8 mouse cellular contexts compared by ENCODE assay signal in the genomic region with DNA sequence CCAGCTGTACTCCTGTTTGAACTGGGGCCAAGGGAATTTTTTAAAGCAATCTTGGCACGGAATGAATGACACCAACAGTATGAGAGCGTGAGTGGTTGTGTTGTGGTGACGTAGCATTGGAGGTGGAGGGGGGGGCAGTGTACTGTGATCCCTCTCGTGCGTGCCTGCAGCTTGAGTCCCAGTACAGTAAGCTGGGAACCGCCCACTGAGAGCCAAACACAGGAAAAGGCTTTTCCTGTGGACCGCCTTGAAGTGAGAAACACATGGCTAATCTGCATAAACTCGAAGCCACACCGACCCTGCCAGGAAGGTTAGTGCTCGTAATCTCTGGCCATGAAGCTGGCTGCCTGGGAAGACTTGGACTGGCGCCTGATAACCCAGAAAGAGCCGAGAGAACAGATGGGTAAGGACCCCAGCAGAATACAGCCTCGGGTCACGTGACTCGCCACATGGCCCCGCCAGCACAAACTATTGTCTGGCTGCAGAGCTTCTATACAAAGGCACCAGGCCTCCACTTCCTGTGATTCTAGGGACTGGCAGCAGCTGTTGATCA. TPM values are rescaled to one million over a fixed set of nuclear protein-coding genes. Genes with fewer than 3 reads are reported as not detected.
DNase-seq lines count a peak whose midpoint lies in the region; ATAC-seq and TF ChIP-seq lines count a peak whose summit lies in the region.

No protein-coding gene starts in this region.

- no peak for TF ChIP-seq CTCF in bone marrow macrophage, adult 2 months (IDR thresholded peaks at IDR 0.05; ENCODE audit: low read depth, low read length)
- no peak for TF ChIP-seq CTCF in embryonic fibroblast, embryonic 13.5 days (IDR thresholded peaks at IDR 0.05; ENCODE audit: borderline replicate concordance, insufficient read depth, low read length)
- no peak for TF ChIP-seq CTCF in midbrain, postnatal 0 days (IDR thresholded peaks at IDR 0.05)

- H3K4me2 ChIP-seq in kidney, embryonic 15.5 days = peak overlapping the region; percentile 52
- H3K4me2 ChIP-seq in limb, embryonic 15.5 days = peak overlapping the region; percentile 43
- peak overlapping the region; percentile 42 for H3K4me2 ChIP-seq in midbrain, postnatal 0 days (ENCODE audit: low read depth, low read length, poor library complexity, severe bottlenecking)

- H3K36me3 ChIP-seq in heart, embryonic 10.5 days = peaks cover 4% of the 10 kb centered on the region; the same call in 1 of the 2 replicates
- peaks cover 15% of the 10 kb centered on the region; the same call in 1 of the 2 replicates for H3K36me3 ChIP-seq in kidney, embryonic 15.5 days
- 0 out of 2 replicates have a peak, but pooled peaks cover 3% of the 10 kb centered on the region for H3K36me3 ChIP-seq in limb, embryonic 15.5 days
- H3K36me3 ChIP-seq in midbrain, postnatal 0 days (ENCODE audit: insufficient read depth, low read length) = no peaks in the 10 kb centered on the region

- no peak for TF ChIP-seq POLR2A in bone marrow macrophage, adult 2 months (IDR thresholded peaks at IDR 0.05; ENCODE audit: borderline replicate concordance, low read depth, low read length)
- TF ChIP-seq POLR2A in embryonic fibroblast, embryonic 13.5 days (IDR thresholded peaks at IDR 0.05; ENCODE audit: low read depth, low read length) = no peak

- H3K27ac ChIP-seq in bone marrow macrophage, adult 2 months (ENCODE audit: insufficient read depth, low read depth, low read length) = peak overlapping the region; percentile 89
- peak overlapping the region; percentile 3; the same call in 1 of the 2 replicates for H3K27ac ChIP-seq in embryonic fibroblast, embryonic 13.5 days (ENCODE audit: insufficient read depth, low read length)
- peak overlapping the region; percentile 81 for H3K27ac ChIP-seq in heart, embryonic 10.5 days
- H3K27ac ChIP-seq in kidney, embryonic 15.5 days = peak overlapping the region; percentile 90
- H3K27ac ChIP-seq in limb, embryonic 15.5 days = peak overlapping the region; percentile 83
- peak overlapping the region; percentile 60 for H3K27ac ChIP-seq in midbrain, postnatal 0 days (ENCODE audit: low read depth, low read length)

- H3K4me3 ChIP-seq in bone marrow macrophage, adult 2 months (ENCODE audit: insufficient read depth, low read length) = peak overlapping the region; percentile 38
- no peak overlapping the region; the same call in 1 of the 2 replicates for H3K4me3 ChIP-seq in embryonic fibroblast, embryonic 13.5 days (ENCODE audit: insufficient read depth, low read length)
- peak overlapping the region; percentile 47 for H3K4me3 ChIP-seq in heart, embryonic 10.5 days
- peak overlapping the region; percentile 17 for H3K4me3 ChIP-seq in kidney, embryonic 15.5 days (replicated peaks)
- H3K4me3 ChIP-seq in limb, embryonic 15.5 days = peak overlapping the region; percentile 20
- H3K4me3 ChIP-seq in midbrain, postnatal 0 days (ENCODE audit: low read depth, low read length) = peak overlapping the region; percentile 1; the same call in 1 of the 2 replicates

- no peaks in the 10 kb centered on the region for H3K9me3 ChIP-seq in heart, embryonic 10.5 days
- H3K9me3 ChIP-seq in kidney, embryonic 15.5 days (replicated peaks) = no peaks in the 10 kb centered on the region
- no peaks in the 10 kb centered on the region for H3K9me3 ChIP-seq in limb, embryonic 15.5 days
- no peaks in the 10 kb centered on the region for H3K9me3 ChIP-seq in midbrain, postnatal 0 days (ENCODE audit: low read length)

- peak; percentile 94 for ATAC-seq in kidney, embryonic 15.5 days (replicated peaks; ENCODE audit: low FRiP score)
- ATAC-seq in limb, embryonic 15.5 days (ENCODE audit: insufficient number of reproducible peaks, low FRiP score, low TSS enrichment, low read depth) = peak; percentile 94
- peak; percentile 88 for ATAC-seq in midbrain, postnatal 0 days (ENCODE audit: low FRiP score)

- peak; percentile 61 for DNase-seq in B cell, adult 2 months
- DNase-seq in heart, embryonic 10.5 days (ENCODE audit: low spot score) = peak; percentile 96
- peak; percentile 96 for DNase-seq in midbrain, postnatal 0 days (ENCODE audit: low spot score)
- peak; percentile 62 to 76 for DNase-seq in spleen, postnatal 4 days (ENCODE audit: low spot score in 2 of 2)

- peaks cover 53% of the 10 kb centered on the region for H3K4me1 ChIP-seq in bone marrow macrophage, adult 2 months (ENCODE audit: control insufficient read depth, insufficient read depth, low read length)
- peaks cover 14% of the 10 kb centered on the region for H3K4me1 ChIP-seq in embryonic fibroblast, embryonic 13.5 days (ENCODE audit: control insufficient read depth, insufficient read depth, low read length)
- H3K4me1 ChIP-seq in heart, embryonic 10.5 days = peaks cover 88% of the 10 kb centered on the region
- peaks cover 86% of the 10 kb centered on the region for H3K4me1 ChIP-seq in kidney, embryonic 15.5 days
- H3K4me1 ChIP-seq in limb, embryonic 15.5 days = peaks cover 62% of the 10 kb centered on the region
- H3K4me1 ChIP-seq in midbrain, postnatal 0 days (ENCODE audit: insufficient read depth, low read length) = peaks cover 24% of the 10 kb centered on the region; the same call in 1 of the 2 replicates

- no peaks in the 10 kb centered on the region for H3K27me3 ChIP-seq in heart, embryonic 10.5 days (ENCODE audit: insufficient read depth, poor library complexity, severe bottlenecking)
- no peaks in the 10 kb centered on the region for H3K27me3 ChIP-seq in kidney, embryonic 15.5 days
- H3K27me3 ChIP-seq in limb, embryonic 15.5 days = no peaks in the 10 kb centered on the region
- no peaks in the 10 kb centered on the region for H3K27me3 ChIP-seq in midbrain, postnatal 0 days (ENCODE audit: insufficient read depth, low read length)

- H3K9ac ChIP-seq in kidney, embryonic 15.5 days = peak overlapping the region; percentile 21
- no peak overlapping the region for H3K9ac ChIP-seq in limb, embryonic 15.5 days
- 0 out of 2 replicates have a peak overlapping the region, but pooled peaks have one; percentile 2 for H3K9ac ChIP-seq in midbrain, postnatal 0 days (replicated peaks; ENCODE audit: low read length, poor library complexity, severe bottlenecking)

- WGBS in heart, embryonic 10.5 days = 5% methylated on average over 16 of the region's 16 CpGs
- WGBS in kidney, embryonic 15.5 days = under 1% methylated on average over 16 of the region's 16 CpGs
- 2% methylated on average over 16 of the region's 16 CpGs for WGBS in limb, embryonic 15.5 days
- WGBS in midbrain, postnatal 0 days = 2% methylated on average over 16 of the region's 16 CpGs

RNA-seq across cellular contexts. Expression of a gene that starts 27.0 kb away (rescaled TPM):
- polyA plus RNA-seq in bone marrow macrophage, adult 2 months (2012; ENCODE audit: insufficient read depth, insufficient read length, missing spikeins) = 58.7 and 61.1 TPM in 2 replicates
- polyA plus RNA-seq in embryonic fibroblast, embryonic 13.5 days (2011; ENCODE audit: insufficient read length, low read depth, missing spikeins) = 43.9 and 52.1 TPM in 2 replicates
- 23.8 and 31.5 TPM in 2 replicates for polyA plus RNA-seq in heart, embryonic 10.5 days (2016; fragmentation: Nextera tagmentation; extraction: Ambion mirVana)
- polyA plus RNA-seq in kidney, embryonic 15.5 days (2015; fragmentation: Nextera tagmentation; extraction: Ambion mirVana) = 33.5 and 36.1 TPM in 2 replicates
- polyA plus RNA-seq in limb, embryonic 15.5 days (2015; fragmentation: Nextera tagmentation; extraction: Ambion mirVana) = 21.7 and 24.2 TPM in 2 replicates
- total RNA-seq in midbrain, postnatal 0 days (2014; rRNA removed) = 59.1 and 66.2 TPM in 2 replicates
- 16.7 and 19.5 TPM in 2 replicates for polyA plus RNA-seq in midbrain, postnatal 0 days (2015; fragmentation: Nextera tagmentation; extraction: Ambion mirVana)

RNA-seq across cellular contexts. Expression of a gene that starts 57.2 kb away (rescaled TPM):
- 15.5 and 16.6 TPM in 2 replicates for polyA plus RNA-seq in bone marrow macrophage, adult 2 months (2012; ENCODE audit: insufficient read depth, insufficient read length, missing spikeins)
- 6.9 and 10.4 TPM in 2 replicates for polyA plus RNA-seq in embryonic fibroblast, embryonic 13.5 days (2011; ENCODE audit: insufficient read length, low read depth, missing spikeins)
- polyA plus RNA-seq in heart, embryonic 10.5 days (2016; fragmentation: Nextera tagmentation; extraction: Ambion mirVana) = 15.2 and 16.4 TPM in 2 replicates
- polyA plus RNA-seq in kidney, embryonic 15.5 days (2015; fragmentation: Nextera tagmentation; extraction: Ambion mirVana) = 19.9 and 20.2 TPM in 2 replicates
- polyA plus RNA-seq in limb, embryonic 15.5 days (2015; fragmentation: Nextera tagmentation; extraction: Ambion mirVana) = 14.6 and 15.3 TPM in 2 replicates
- total RNA-seq in midbrain, postnatal 0 days (2014; rRNA removed) = 8.9 and 15.9 TPM in 2 replicates
- 13.5 and 14.8 TPM in 2 replicates for polyA plus RNA-seq in midbrain, postnatal 0 days (2015; fragmentation: Nextera tagmentation; extraction: Ambion mirVana)

Comparison
In these comparisons a context has a peak if more than half of its experiments do, and no peak if none do; other contexts are left out.
1. H3K27ac ChIP-seq: peak in every context shown above with its lines; median percentile 90 in kidney, embryonic 15.5 days; 89 in bone marrow macrophage, adult 2 months; 83 in limb, embryonic 15.5 days; 81 in heart, embryonic 10.5 days; 60 in midbrain, postnatal 0 days; 3 in embryonic fibroblast, embryonic 13.5 days.